Comparison of ENCODE assay signal across 15 mouse cellular contexts in the genomic region with DNA sequence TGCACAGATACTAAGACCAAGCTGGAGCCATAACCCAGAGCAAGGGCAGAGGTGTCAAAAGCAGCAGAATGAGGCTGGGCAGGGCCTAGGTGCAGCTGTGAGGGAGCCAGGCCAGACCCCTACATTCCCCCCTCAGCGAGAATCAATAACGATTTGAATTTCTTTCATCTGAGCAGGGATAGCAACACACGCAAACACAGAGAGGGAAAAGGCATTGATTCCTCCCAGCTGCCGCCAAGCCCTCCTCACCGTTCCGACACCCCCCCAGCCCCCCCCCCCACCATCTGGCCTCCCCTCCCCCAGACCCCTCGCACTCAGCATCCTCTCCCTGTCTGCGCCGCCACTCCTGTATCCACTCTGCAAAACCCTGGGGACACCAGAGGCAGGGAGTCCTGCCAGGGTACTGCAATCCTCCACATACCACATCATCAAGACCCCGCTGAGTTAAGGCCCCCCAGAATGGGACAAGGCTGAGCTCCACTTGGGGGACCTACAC.
DNase-seq lines count a peak whose midpoint lies in the region; ATAC-seq and TF ChIP-seq lines count a peak whose summit lies in the region.
"Had no signal": no experiment of that assay in that cellular context is flagged by ENCODE, and none has a peak within 500 bp of the region (broad histone marks: within the 10 kb centered on the region; RNA-seq: fewer than 3 reads in every experiment).

No protein-coding gene starts in this region.

- H3K9ac ChIP-seq in forebrain, embryonic 11.5 days (ENCODE audit: low read length): peak overlapping the region; percentile 27; the same call in 1 of the 2 replicates
- no peak overlapping the region for H3K9ac ChIP-seq in hindbrain, embryonic 15.5 days
- H3K9ac ChIP-seq in midbrain, embryonic 16.5 days (ENCODE audit: low read depth, low read length): peak overlapping the region; percentile 41; the same call in 1 of the 2 replicates
- H3K9ac ChIP-seq: liver, embryonic 14.5 days; stomach, embryonic 15.5 days had no signal

- no peak overlapping the region for H3K4me3 ChIP-seq in forebrain, embryonic 11.5 days (ENCODE audit: low read depth, low read length)
- no peak overlapping the region for H3K4me3 ChIP-seq in hindbrain, embryonic 15.5 days
- no peak overlapping the region for H3K4me3 ChIP-seq in midbrain, embryonic 16.5 days (ENCODE audit: low read depth, low read length)
- H3K4me3 ChIP-seq: stomach, embryonic 15.5 days had no signal

- H3K4me1 ChIP-seq in forebrain, embryonic 11.5 days (replicated peaks; ENCODE audit: control insufficient read depth, insufficient read depth, low read length): peaks cover 15% of the 10 kb centered on the region
- peaks cover 17% of the 10 kb centered on the region for H3K4me1 ChIP-seq in hindbrain, embryonic 15.5 days (replicated peaks)
- peaks cover 15% of the 10 kb centered on the region for H3K4me1 ChIP-seq in midbrain, embryonic 16.5 days (ENCODE audit: control insufficient read depth, insufficient read depth, low read length)

- no peak for TF ChIP-seq POLR2A in brain, embryonic 14.5 days (IDR thresholded peaks at IDR 0.05; ENCODE audit: borderline replicate concordance, extremely low read depth, insufficient read depth, insufficient read length, poor library complexity, severe bottlenecking)

- no peaks in the 10 kb centered on the region for H3K36me3 ChIP-seq in forebrain, embryonic 11.5 days (ENCODE audit: control insufficient read depth, insufficient read depth, low read length)
- no peaks in the 10 kb centered on the region for H3K36me3 ChIP-seq in hindbrain, embryonic 15.5 days
- no peaks in the 10 kb centered on the region for H3K36me3 ChIP-seq in midbrain, embryonic 16.5 days (ENCODE audit: control insufficient read depth, insufficient read depth, low read length)
- H3K36me3 ChIP-seq: stomach, embryonic 15.5 days had no signal

- peak; percentile 52 for ATAC-seq in forebrain, embryonic 11.5 days (replicated peaks; ENCODE audit: low FRiP score)
- peak; percentile 59; the same call in 1 of the 2 replicates for ATAC-seq in hindbrain, embryonic 15.5 days (ENCODE audit: low FRiP score, low read depth)
- peak; percentile 47 for ATAC-seq in midbrain, embryonic 16.5 days

- H3K4me2 ChIP-seq in forebrain, embryonic 11.5 days (ENCODE audit: low read depth, low read length, severe bottlenecking): 0 out of 2 replicates have a peak overlapping the region, but pooled peaks have one; percentile 3
- H3K4me2 ChIP-seq in hindbrain, embryonic 15.5 days: peak overlapping the region; percentile 23; the same call in 1 of the 2 replicates
- H3K4me2 ChIP-seq in midbrain, embryonic 16.5 days (ENCODE audit: low read length): peak overlapping the region; percentile 33
- H3K4me2 ChIP-seq: stomach, embryonic 15.5 days had no signal

- peaks cover 21% of the 10 kb centered on the region for H3K27me3 ChIP-seq in forebrain, embryonic 11.5 days (ENCODE audit: control insufficient read depth, insufficient read depth, low read length)
- peaks cover 53% of the 10 kb centered on the region for H3K27me3 ChIP-seq in hindbrain, embryonic 15.5 days
- peaks cover 3% of the 10 kb centered on the region; the same call in 1 of the 2 replicates for H3K27me3 ChIP-seq in midbrain, embryonic 16.5 days (ENCODE audit: control insufficient read depth, insufficient read depth, low read depth, low read length)

- 4% methylated on average over 10 of the region's 10 CpGs for WGBS in forebrain, embryonic 11.5 days
- 2% methylated on average over 10 of the region's 10 CpGs for whole genome bisulfite sequencing in hindbrain, embryonic 15.5 days
- WGBS in midbrain, embryonic 16.5 days: 1% methylated on average over 7 of the region's 10 CpGs

- no peak for TF ChIP-seq CTCF in brain, embryonic 14.5 days (IDR thresholded peaks at IDR 0.05; ENCODE audit: borderline replicate concordance, extremely low read depth, insufficient read depth, insufficient read length)

- peak; percentile 59 for DNase-seq in brain, embryonic 14.5 days (ENCODE audit: low read depth)
- peak; percentile 51 for DNase-seq in forebrain, embryonic 11.5 days (ENCODE audit: low spot score)
- DNase-seq in layer of hippocampus, postnatal 14 days (ENCODE audit: low spot score in 2 of 2): no peak
- no peak for DNase-seq in lung, postnatal 25 days (ENCODE audit: low spot score)
- DNase-seq in cerebellum, postnatal 14 days: no peak
- no peak for DNase-seq in right cerebral cortex, adult 18-20 months
- DNase-seq: adrenal gland, postnatal 10 days; cerebellum, adult 11 months; kidney, postnatal 14 days; right cerebral cortex, postnatal 4 days; thymus, postnatal 4 days had no signal

- H3K9me3 ChIP-seq in forebrain, embryonic 11.5 days (ENCODE audit: control insufficient read depth, low read length): no peaks in the 10 kb centered on the region
- no peaks in the 10 kb centered on the region for H3K9me3 ChIP-seq in hindbrain, embryonic 15.5 days
- no peaks in the 10 kb centered on the region for H3K9me3 ChIP-seq in midbrain, embryonic 16.5 days (replicated peaks; ENCODE audit: control insufficient read depth, low read length, poor library complexity, severe bottlenecking)
- H3K9me3 ChIP-seq: stomach, embryonic 15.5 days had no signal

- no peak overlapping the region for H3K27ac ChIP-seq in forebrain, embryonic 11.5 days (ENCODE audit: low read depth, low read length)
- no peak overlapping the region for H3K27ac ChIP-seq in hindbrain, embryonic 15.5 days (replicated peaks)
- 0 out of 2 replicates have a peak overlapping the region, but pooled peaks have one; percentile 26 for H3K27ac ChIP-seq in midbrain, embryonic 16.5 days (ENCODE audit: low read length)
- H3K27ac ChIP-seq: liver, embryonic 14.5 days; stomach, embryonic 15.5 days had no signal

Comparison
In these comparisons a context has a peak if more than half of its experiments do, and no peak if none do; other contexts are left out.
1. DNase-seq: peak in brain, embryonic 14.5 days (single experiment) and forebrain, embryonic 11.5 days (single experiment); none in layer of hippocampus, postnatal 14 days (0 of 2), lung, postnatal 25 days (single experiment), cerebellum, postnatal 14 days (0 of 2) and right cerebral cortex, adult 18-20 months (single experiment).
2. Peak in every context shown above with its lines, with median percentiles within 50 percentile points of each other: ATAC-seq and H3K4me2 ChIP-seq.